Mouse (Mus musculus): ENCODE data around the gene Gnpat. TPM values are rescaled to one million over a fixed set of nuclear protein-coding genes. Genes with fewer than 3 reads are reported as not detected.

Gnpat gene
- polyA plus RNA-seq, 1 experiment from 2014 or later, result 133 TPM

- peaks cover 12% of the 10 kb centered on the region for H3K4me1 ChIP-seq
- peaks cover 63% of the 10 kb centered on the region for H3K36me3 ChIP-seq
- H3K4me3 ChIP-seq, result no peak overlapping the region
- no peaks in the 10 kb centered on the region for H3K27me3 ChIP-seq (ENCODE audit: low read depth, poor library complexity, severe bottlenecking)
- no peak overlapping the region for H3K27ac ChIP-seq
- no peaks in the 10 kb centered on the region; the same call in 1 of the 2 replicates for H3K9me3 ChIP-seq (replicated peaks)
- DNase-seq (ENCODE audit: low spot score), result no peak
- 94% methylated on average over 3 of the region's 3 CpGs for WGBS
Measured at GRCm38 (mm10) chr8:124860188-124860587, 2.6 kb upstream of the Gnpat start.

- H3K9me3 ChIP-seq (replicated peaks), result no peaks in the 10 kb centered on the region
- WGBS, result under 1% methylated on average over 33 of the region's 33 CpGs
- peaks cover 12% of the 10 kb centered on the region for H3K4me1 ChIP-seq
- peak overlapping the region; percentile 99 for H3K27ac ChIP-seq
- no peak for DNase-seq (ENCODE audit: low spot score)
- peaks cover 53% of the 10 kb centered on the region for H3K36me3 ChIP-seq
- H3K27me3 ChIP-seq (ENCODE audit: low read depth, poor library complexity, severe bottlenecking), result no peaks in the 10 kb centered on the region
- peak overlapping the region; percentile 97 for H3K4me3 ChIP-seq
Measured at GRCm38 (mm10) chr8:124863163-124863677, 387 bp downstream of the Gnpat start.

GRCm38 (mm10) chr8:124863729-124864128 lies 896 bp downstream of the Gnpat start:
- peaks cover 48% of the 10 kb centered on the region for H3K36me3 ChIP-seq
- H3K27ac ChIP-seq, result peak overlapping the region; percentile 99
- DNase-seq (ENCODE audit: low spot score), result peak; percentile 42
- H3K27me3 ChIP-seq (ENCODE audit: low read depth, poor library complexity, severe bottlenecking), result no peaks in the 10 kb centered on the region
- 20% methylated on average over 8 of the region's 8 CpGs for WGBS
- H3K9me3 ChIP-seq (replicated peaks), result no peaks in the 10 kb centered on the region
- peaks cover 12% of the 10 kb centered on the region for H3K4me1 ChIP-seq
- H3K4me3 ChIP-seq, result peak overlapping the region; percentile 97

DNA sequence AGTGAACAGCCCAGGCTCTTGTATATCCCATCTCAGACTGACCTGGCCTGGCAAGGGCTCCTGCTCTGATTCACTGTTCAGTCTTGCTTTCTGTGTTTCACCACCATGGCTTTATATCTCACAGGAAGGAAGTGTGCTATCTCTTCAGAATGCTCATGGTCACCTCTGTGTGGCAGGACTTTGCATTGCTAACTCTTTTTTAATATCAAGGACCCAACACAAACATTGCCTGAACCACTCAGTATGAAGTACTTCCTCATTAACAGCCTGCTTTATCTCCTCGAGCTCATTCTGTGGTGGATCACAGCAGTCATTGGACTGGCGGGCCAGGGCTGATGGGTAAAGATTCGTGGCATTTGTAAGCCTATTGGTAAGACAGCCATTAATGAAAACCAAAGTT lies 3.8 kb downstream of the Gnpat start:
- Histone ChIP-seq H3K4me1 (peaks cover 9% of the 10 kb centered on the region), H3K36me3 (peaks cover 41% of the 10 kb centered on the region), H3K9me3 (replicated peaks) (no peaks in the 10 kb centered on the region), H3K4me3 (no peak overlapping the region), H3K27ac (no peak overlapping the region), H3K27me3 (ENCODE audit: low read depth, poor library complexity, severe bottlenecking) (no peaks in the 10 kb centered on the region)
- DNase-seq (ENCODE audit: low spot score), result no peak
- WGBS, result 70% methylated on average over 3 of the region's 3 CpGs

GRCm38 (mm10) chr8:124867126-124867525 lies 4.3 kb downstream of the Gnpat start:
- no peak overlapping the region for H3K4me3 ChIP-seq
- H3K36me3 ChIP-seq, result peaks cover 46% of the 10 kb centered on the region
- H3K27me3 ChIP-seq (ENCODE audit: low read depth, poor library complexity, severe bottlenecking), result no peaks in the 10 kb centered on the region
- DNase-seq (ENCODE audit: low spot score), result no peak
- H3K27ac ChIP-seq, result no peak overlapping the region
- WGBS, result 38% methylated on average over 2 of the region's 2 CpGs
- H3K4me1 ChIP-seq, result peaks cover 6% of the 10 kb centered on the region
- H3K9me3 ChIP-seq (replicated peaks), result no peaks in the 10 kb centered on the region

GRCm38 (mm10) chr8:124869708-124870107 lies 6.9 kb downstream of the Gnpat start:
- DNase-seq (ENCODE audit: low spot score), result no peak
- Histone ChIP-seq H3K27ac (no peak overlapping the region), H3K36me3 (peaks cover 71% of the 10 kb centered on the region), H3K27me3 (ENCODE audit: low read depth, poor library complexity, severe bottlenecking) (no peaks in the 10 kb centered on the region), H3K9me3 (replicated peaks) (no peaks in the 10 kb centered on the region), H3K4me1 (no peaks in the 10 kb centered on the region), H3K4me3 (no peak overlapping the region)
- WGBS, result 86% methylated on average over 6 of the region's 6 CpGs

DNA sequence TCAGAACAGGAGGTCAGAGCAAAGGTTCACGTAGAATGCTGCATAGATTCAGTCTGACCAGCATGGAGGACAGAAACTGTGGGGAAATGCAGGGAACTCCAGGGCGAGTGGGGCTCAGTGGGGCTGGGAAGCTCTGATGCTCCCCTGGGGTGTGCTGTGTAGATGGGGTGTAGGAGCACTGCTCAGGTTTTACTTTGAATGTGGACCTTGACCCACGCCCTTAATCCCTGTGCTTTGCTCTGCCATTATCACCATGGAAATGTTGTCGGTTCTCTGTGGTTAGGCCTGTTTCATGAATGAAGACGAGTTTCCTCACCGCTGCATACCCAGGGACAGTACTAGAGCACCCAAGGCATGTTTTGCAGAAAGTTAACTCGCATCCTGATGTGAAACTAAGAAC lies 8.6 kb downstream of the Gnpat start:
- Histone ChIP-seq H3K27ac (no peak overlapping the region), H3K4me3 (no peak overlapping the region), H3K27me3 (ENCODE audit: low read depth, poor library complexity, severe bottlenecking) (no peaks in the 10 kb centered on the region), H3K36me3 (peaks cover 77% of the 10 kb centered on the region), H3K4me1 (no peaks in the 10 kb centered on the region), H3K9me3 (replicated peaks) (no peaks in the 10 kb centered on the region)
- DNase-seq (ENCODE audit: low spot score), result no peak
- WGBS, result 96% methylated on average over 7 of the region's 7 CpGs

DNA sequence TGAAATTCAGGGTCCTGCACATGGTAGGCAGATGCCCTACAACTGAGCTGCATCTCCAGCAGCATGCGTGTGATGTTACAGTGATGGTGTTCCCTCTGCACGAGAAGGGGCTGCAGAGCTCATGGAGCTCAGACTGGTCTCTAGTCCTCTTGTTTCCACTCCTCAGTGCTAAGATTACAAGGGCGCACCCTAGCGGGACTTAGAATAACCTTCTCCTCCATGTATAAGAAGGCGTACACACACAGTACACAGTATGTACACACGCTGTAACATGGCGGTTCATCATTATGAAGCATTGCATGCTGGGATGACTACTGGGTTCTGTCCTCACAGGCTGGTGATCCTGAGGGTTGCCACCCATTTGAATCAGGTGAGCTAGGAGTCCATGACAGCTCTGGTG lies 9.2 kb downstream of the Gnpat start:
- H3K4me3 ChIP-seq, result no peak overlapping the region
- H3K36me3 ChIP-seq, result peaks cover 77% of the 10 kb centered on the region
- no peak for DNase-seq (ENCODE audit: low spot score)
- no peaks in the 10 kb centered on the region for H3K27me3 ChIP-seq (ENCODE audit: low read depth, poor library complexity, severe bottlenecking)
- H3K9me3 ChIP-seq (replicated peaks), result no peaks in the 10 kb centered on the region
- H3K4me1 ChIP-seq, result no peaks in the 10 kb centered on the region
- no peak overlapping the region for H3K27ac ChIP-seq
- WGBS, result 97% methylated on average over 7 of the region's 7 CpGs

GRCm38 (mm10) chr8:124872690-124873089 lies 9.9 kb downstream of the Gnpat start:
- DNase-seq (ENCODE audit: low spot score), result no peak

DNA sequence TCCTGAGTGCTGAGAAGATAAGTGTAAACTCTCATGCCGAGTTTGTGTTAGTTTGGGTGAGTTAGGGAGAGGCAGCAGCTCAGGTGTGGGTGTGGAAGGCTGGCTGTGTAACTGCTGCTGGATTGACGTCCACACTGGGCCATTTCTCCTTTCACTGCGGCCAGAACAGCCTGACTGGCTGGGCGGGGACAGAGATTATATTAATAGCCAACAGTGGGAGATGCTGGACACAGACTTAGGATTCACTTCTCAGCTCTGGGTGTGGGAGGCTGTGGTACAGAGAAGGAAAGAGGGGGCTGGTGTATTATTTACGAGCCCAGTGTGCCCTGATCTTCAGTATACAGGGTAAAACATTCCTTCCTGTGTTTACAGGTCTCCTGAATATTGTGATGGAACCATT lies 15.3 kb downstream of the Gnpat start:
- Histone ChIP-seq H3K27me3 (ENCODE audit: low read depth, poor library complexity, severe bottlenecking) (no peaks in the 10 kb centered on the region), H3K9me3 (replicated peaks) (no peaks in the 10 kb centered on the region), H3K4me1 (no peaks in the 10 kb centered on the region), H3K36me3 (peaks cover 99% of the 10 kb centered on the region), H3K27ac (no peak overlapping the region), H3K4me3 (no peak overlapping the region)
- no peak for DNase-seq (ENCODE audit: low spot score)
- WGBS, result 92% methylated on average over 5 of the region's 5 CpGs

More at GRCm38 (mm10) chr8:124872690-124873089, 9.9 kb downstream of the Gnpat start:
- Histone ChIP-seq H3K27me3 (ENCODE audit: low read depth, poor library complexity, severe bottlenecking) (no peaks in the 10 kb centered on the region), H3K9me3 (replicated peaks) (no peaks in the 10 kb centered on the region), H3K27ac (no peak overlapping the region), H3K4me3 (no peak overlapping the region), H3K36me3 (peaks cover 79% of the 10 kb centered on the region), H3K4me1 (no peaks in the 10 kb centered on the region)
- WGBS, result 89% methylated on average over 5 of the region's 5 CpGs

DNA sequence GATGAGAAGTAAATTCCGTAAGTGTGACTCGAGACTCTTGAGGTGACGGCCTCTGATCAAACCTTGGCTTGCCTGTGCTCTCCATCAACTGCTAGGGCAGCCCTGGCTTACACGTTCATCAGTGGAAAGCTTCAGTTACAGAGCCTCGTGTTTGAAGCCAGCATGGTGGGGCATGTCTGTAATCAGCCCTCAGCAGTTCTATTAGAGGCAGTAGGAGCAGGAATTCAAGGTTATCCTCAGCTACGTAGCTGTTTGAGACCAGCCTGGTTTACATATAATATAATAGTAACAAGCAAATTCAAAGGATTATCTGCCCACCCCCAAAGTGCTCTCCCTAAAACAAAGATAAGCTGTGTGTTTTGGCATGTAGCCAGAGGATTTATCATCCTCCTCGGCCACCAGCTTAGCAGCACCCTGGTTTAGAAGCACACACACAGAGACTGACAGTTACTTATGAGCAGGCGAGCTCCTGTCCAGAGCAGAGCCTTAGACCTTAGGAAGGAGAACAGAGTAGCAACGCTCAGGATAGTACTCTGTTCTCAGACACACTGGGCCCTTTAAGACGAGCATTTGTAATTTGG lies 16.2 kb downstream of the Gnpat start:
- Histone ChIP-seq H3K27ac (no peak overlapping the region), H3K36me3 (peaks cover 99% of the 10 kb centered on the region), H3K27me3 (ENCODE audit: low read depth, poor library complexity, severe bottlenecking) (no peaks in the 10 kb centered on the region), H3K4me3 (no peak overlapping the region), H3K4me1 (no peaks in the 10 kb centered on the region), H3K9me3 (replicated peaks) (no peaks in the 10 kb centered on the region)
- WGBS, result 93% methylated on average over 10 of the region's 10 CpGs
- DNase-seq (ENCODE audit: low spot score), result no peak

- 93% methylated on average over 5 of the region's 5 CpGs for WGBS
- Histone ChIP-seq H3K4me1 (peaks cover 11% of the 10 kb centered on the region), H3K27me3 (ENCODE audit: low read depth, poor library complexity, severe bottlenecking) (no peaks in the 10 kb centered on the region), H3K27ac (no peak overlapping the region), H3K9me3 (replicated peaks) (0 out of 2 replicates have a peak, but pooled peaks cover 1% of the 10 kb centered on the region), H3K36me3 (peaks cover 90% of the 10 kb centered on the region), H3K4me3 (no peak overlapping the region)
- DNase-seq (ENCODE audit: low spot score), result no peak
Measured at GRCm38 (mm10) chr8:124888385-124888784, 25.6 kb downstream of the Gnpat start.

GRCm38 (mm10) chr8:124892596-124892995 lies 29.8 kb downstream of the Gnpat start:
- DNase-seq (ENCODE audit: low spot score), result peak; percentile 37
- H3K27me3 ChIP-seq (ENCODE audit: low read depth, poor library complexity, severe bottlenecking), result no peaks in the 10 kb centered on the region
- no peak overlapping the region for H3K4me3 ChIP-seq
- H3K4me1 ChIP-seq, result peaks cover 30% of the 10 kb centered on the region
- H3K9me3 ChIP-seq (replicated peaks), result 0 out of 2 replicates have a peak, but pooled peaks cover 1% of the 10 kb centered on the region
- WGBS, result 43% methylated on average over 3 of the region's 3 CpGs
- peaks cover 76% of the 10 kb centered on the region for H3K36me3 ChIP-seq
- no peak overlapping the region for H3K27ac ChIP-seq

All from limb, embryonic 10.5 days (tissue).